Mouse (Mus musculus): ENCODE measurements around the gene Sept3. TPM values are rescaled to one million over a fixed set of nuclear protein-coding genes. Genes with fewer than 3 reads are reported as not detected.

Gene Sept3
- polyA plus RNA-seq, 1 experiment from 2014 or later = 7.1 TPM

DNA sequence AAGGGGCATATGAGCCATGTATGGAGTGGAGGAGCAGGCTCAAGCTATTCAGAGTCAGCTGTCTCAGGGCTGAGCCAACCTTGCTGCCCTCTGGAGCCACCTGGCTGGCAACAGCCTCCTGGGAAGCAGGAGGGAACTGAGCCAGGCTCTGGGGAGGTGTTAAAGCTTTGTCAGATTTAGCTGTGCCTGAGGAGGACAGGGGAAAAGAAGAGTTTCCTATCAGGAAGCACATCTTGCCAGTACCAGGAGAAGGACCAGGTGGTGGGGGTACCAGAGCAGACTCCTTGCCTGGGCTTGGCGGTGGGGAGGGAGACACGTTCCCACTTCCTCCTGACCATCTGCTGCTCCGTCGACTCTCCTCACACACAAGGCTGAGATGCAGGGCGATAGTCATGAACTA lies 2.9 kb downstream of the Sept3 start:
- no peak for DNase-seq (ENCODE audit: low spot score)
- peaks cover 7% of the 10 kb centered on the region; the same call in 1 of the 2 replicates for H3K4me1 ChIP-seq (replicated peaks; ENCODE audit: control insufficient read depth, insufficient read depth, low read length)
- ATAC-seq (replicated peaks; ENCODE audit: low FRiP score) = no peak
- no peaks in the 10 kb centered on the region for H3K9me3 ChIP-seq (ENCODE audit: control insufficient read depth, low read length)
- no peak overlapping the region for H3K4me2 ChIP-seq
- no peak overlapping the region for H3K4me3 ChIP-seq (ENCODE audit: low read depth, low read length)
- peaks cover 43% of the 10 kb centered on the region for H3K27me3 ChIP-seq (replicated peaks; ENCODE audit: control insufficient read depth, insufficient read depth, low read length)
- 44% methylated on average over 5 of the region's 5 CpGs for WGBS
- no peaks in the 10 kb centered on the region for H3K36me3 ChIP-seq (ENCODE audit: control insufficient read depth, insufficient read depth, low read length)
- no peak overlapping the region for H3K27ac ChIP-seq (ENCODE audit: low read depth, low read length)
- no peak overlapping the region for H3K9ac ChIP-seq (ENCODE audit: low read depth, low read length)

GRCm38 (mm10) chr15:82280638-82281037 lies 5.9 kb downstream of the Sept3 start:
- 78% methylated on average over 4 of the region's 4 CpGs for WGBS

DNA sequence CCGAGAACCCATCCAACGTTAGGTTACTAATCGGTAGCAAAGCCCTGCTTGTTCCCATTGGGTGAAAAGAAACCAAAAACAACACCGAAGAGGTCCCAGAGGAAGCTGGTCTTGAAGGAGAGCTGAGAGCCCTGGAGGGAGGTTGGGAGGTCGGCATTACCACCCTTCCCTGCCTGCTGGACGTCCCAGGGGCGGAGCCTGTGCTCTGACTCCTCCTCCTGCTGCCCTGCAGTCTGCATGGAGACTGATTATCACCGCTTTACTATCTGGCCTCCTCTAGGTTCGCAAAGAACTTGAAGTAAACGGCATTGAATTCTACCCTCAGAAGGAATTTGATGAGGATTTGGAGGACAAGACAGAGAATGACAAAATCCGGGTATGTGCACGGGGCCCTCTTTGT lies 11.5 kb downstream of the Sept3 start:
- Histone ChIP-seq H3K4me3 (ENCODE audit: low read depth, low read length) (no peak overlapping the region), H3K4me2 (peak overlapping the region; percentile 41), H3K4me1 (replicated peaks; ENCODE audit: control insufficient read depth, insufficient read depth, low read length) (0 out of 2 replicates have a peak, but pooled peaks cover 4% of the 10 kb centered on the region), H3K9ac (ENCODE audit: low read depth, low read length) (no peak overlapping the region), H3K27ac (ENCODE audit: low read depth, low read length) (no peak overlapping the region), H3K27me3 (replicated peaks; ENCODE audit: control insufficient read depth, insufficient read depth, low read length) (no peaks in the 10 kb centered on the region), H3K36me3 (ENCODE audit: control insufficient read depth, insufficient read depth, low read length) (no peaks in the 10 kb centered on the region), H3K9me3 (ENCODE audit: control insufficient read depth, low read length) (no peaks in the 10 kb centered on the region)
- ATAC-seq (replicated peaks; ENCODE audit: low FRiP score) (peak; percentile 85), DNase-seq (ENCODE audit: low spot score) (no peak)
- 38% methylated on average over 12 of the region's 12 CpGs for WGBS

More at GRCm38 (mm10) chr15:82280638-82281037, 5.9 kb downstream of the Sept3 start:
- no peak for DNase-seq (ENCODE audit: low spot score)
- Histone ChIP-seq H3K9ac (ENCODE audit: low read depth, low read length) (no peak overlapping the region), H3K4me3 (ENCODE audit: low read depth, low read length) (no peak overlapping the region), H3K27me3 (replicated peaks; ENCODE audit: control insufficient read depth, insufficient read depth, low read length) (peaks cover 14% of the 10 kb centered on the region), H3K36me3 (ENCODE audit: control insufficient read depth, insufficient read depth, low read length) (no peaks in the 10 kb centered on the region), H3K27ac (ENCODE audit: low read depth, low read length) (no peak overlapping the region), H3K4me1 (replicated peaks; ENCODE audit: control insufficient read depth, insufficient read depth, low read length) (0 out of 2 replicates have a peak, but pooled peaks cover under 1% of the 10 kb centered on the region), H3K4me2 (no peak overlapping the region), H3K9me3 (ENCODE audit: control insufficient read depth, low read length) (no peaks in the 10 kb centered on the region)
- ATAC-seq (replicated peaks; ENCODE audit: low FRiP score) = no peak

- ATAC-seq (replicated peaks; ENCODE audit: low FRiP score) (no peak), DNase-seq (ENCODE audit: low spot score) (no peak)
- no peaks in the 10 kb centered on the region for H3K27me3 ChIP-seq (replicated peaks; ENCODE audit: control insufficient read depth, insufficient read depth, low read length)
- no peak overlapping the region for H3K9ac ChIP-seq (ENCODE audit: low read depth, low read length)
- no peaks in the 10 kb centered on the region for H3K36me3 ChIP-seq (ENCODE audit: control insufficient read depth, insufficient read depth, low read length)
- no peak overlapping the region for H3K4me2 ChIP-seq
- H3K9me3 ChIP-seq (ENCODE audit: control insufficient read depth, low read length) = no peaks in the 10 kb centered on the region
- H3K4me3 ChIP-seq (ENCODE audit: low read depth, low read length) = no peak overlapping the region
- H3K27ac ChIP-seq (ENCODE audit: low read depth, low read length) = no peak overlapping the region
- peaks cover 10% of the 10 kb centered on the region for H3K4me1 ChIP-seq (replicated peaks; ENCODE audit: control insufficient read depth, insufficient read depth, low read length)
- WGBS = 82% methylated on average over 7 of the region's 7 CpGs
These were observed 15.6 kb downstream of the Sept3 start for GRCm38 (mm10) chr15:82290252-82290651.

- H3K9me3 ChIP-seq (ENCODE audit: control insufficient read depth, low read length) = no peaks in the 10 kb centered on the region
- DNase-seq (ENCODE audit: low spot score) (no peak), ATAC-seq (replicated peaks; ENCODE audit: low FRiP score) (no peak)
- WGBS = 33% methylated on average over 5 of the region's 5 CpGs
- no peak overlapping the region for H3K27ac ChIP-seq (ENCODE audit: low read depth, low read length)
- H3K9ac ChIP-seq (ENCODE audit: low read depth, low read length) = no peak overlapping the region
- H3K36me3 ChIP-seq (ENCODE audit: control insufficient read depth, insufficient read depth, low read length) = no peaks in the 10 kb centered on the region
- H3K27me3 ChIP-seq (replicated peaks; ENCODE audit: control insufficient read depth, insufficient read depth, low read length) = no peaks in the 10 kb centered on the region
- no peak overlapping the region for H3K4me2 ChIP-seq
- no peak overlapping the region for H3K4me3 ChIP-seq (ENCODE audit: low read depth, low read length)
- H3K4me1 ChIP-seq (replicated peaks; ENCODE audit: control insufficient read depth, insufficient read depth, low read length) = peaks cover 6% of the 10 kb centered on the region
These were observed 18.2 kb downstream of the Sept3 start for GRCm38 (mm10) chr15:82292851-82293250.

- Histone ChIP-seq H3K9me3 (ENCODE audit: control insufficient read depth, low read length) (no peaks in the 10 kb centered on the region), H3K9ac (ENCODE audit: low read depth, low read length) (no peak overlapping the region), H3K4me1 (replicated peaks; ENCODE audit: control insufficient read depth, insufficient read depth, low read length) (peaks cover 6% of the 10 kb centered on the region), H3K4me3 (ENCODE audit: low read depth, low read length) (no peak overlapping the region), H3K27ac (ENCODE audit: low read depth, low read length) (no peak overlapping the region), H3K4me2 (no peak overlapping the region; the same call in 1 of the 2 replicates), H3K27me3 (replicated peaks; ENCODE audit: control insufficient read depth, insufficient read depth, low read length) (no peaks in the 10 kb centered on the region), H3K36me3 (ENCODE audit: control insufficient read depth, insufficient read depth, low read length) (no peaks in the 10 kb centered on the region)
- ATAC-seq (replicated peaks; ENCODE audit: low FRiP score) (no peak), DNase-seq (ENCODE audit: low spot score) (no peak)
- 19% methylated on average over 7 of the region's 7 CpGs for WGBS
These were observed 18.6 kb downstream of the Sept3 start for GRCm38 (mm10) chr15:82293271-82293711.

DNA sequence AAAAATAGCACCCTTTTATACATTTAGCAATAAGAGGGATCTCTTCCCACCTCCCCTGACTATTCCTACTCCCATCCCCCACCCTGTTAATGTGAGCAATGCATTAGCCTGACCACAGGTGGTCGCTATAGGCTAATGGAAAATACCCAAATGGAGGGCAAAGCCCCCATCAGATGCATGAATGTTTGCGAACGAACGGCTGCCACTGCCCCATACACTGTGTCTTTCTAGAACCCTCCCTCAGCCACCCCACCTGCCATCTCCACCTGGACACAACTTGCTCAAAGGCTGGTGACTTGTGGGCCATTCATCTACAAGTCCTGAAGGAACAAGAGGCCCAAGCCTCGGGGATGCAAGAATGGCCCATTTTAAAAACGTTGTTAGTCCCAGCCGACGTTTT lies 19.4 kb downstream of the Sept3 start:
- Histone ChIP-seq H3K27me3 (replicated peaks; ENCODE audit: control insufficient read depth, insufficient read depth, low read length) (no peaks in the 10 kb centered on the region), H3K4me1 (replicated peaks; ENCODE audit: control insufficient read depth, insufficient read depth, low read length) (peaks cover 6% of the 10 kb centered on the region), H3K36me3 (ENCODE audit: control insufficient read depth, insufficient read depth, low read length) (no peaks in the 10 kb centered on the region), H3K9me3 (ENCODE audit: control insufficient read depth, low read length) (no peaks in the 10 kb centered on the region), H3K4me2 (no peak overlapping the region), H3K9ac (ENCODE audit: low read depth, low read length) (no peak overlapping the region), H3K27ac (ENCODE audit: low read depth, low read length) (no peak overlapping the region), H3K4me3 (ENCODE audit: low read depth, low read length) (no peak overlapping the region)
- DNase-seq (ENCODE audit: low spot score) = no peak
- ATAC-seq (replicated peaks; ENCODE audit: low FRiP score) = 0 out of 2 replicates have a peak, but pooled peaks have one; percentile 20
- 49% methylated on average over 8 of the region's 8 CpGs for WGBS

- H3K27ac ChIP-seq (ENCODE audit: low read depth, low read length) = no peak within 1 kb of the TSS
- no peaks in the 10 kb centered on the region for H3K36me3 ChIP-seq (ENCODE audit: control insufficient read depth, insufficient read depth, low read length)
- 0 out of 2 replicates have a peak, but pooled peaks cover 2% of the 10 kb centered on the region for H3K27me3 ChIP-seq (replicated peaks; ENCODE audit: control insufficient read depth, insufficient read depth, low read length)
- no peaks in the 10 kb centered on the region for H3K9me3 ChIP-seq (ENCODE audit: control insufficient read depth, low read length)
- H3K4me3 ChIP-seq (ENCODE audit: low read depth, low read length) = no peak within 1 kb of the TSS
- H3K4me2 ChIP-seq = peak within 1 kb of the TSS; percentile 24; the same call in 1 of the 2 replicates
- 48% methylated on average over 39 of the region's 39 CpGs for WGBS
- ATAC-seq (replicated peaks; ENCODE audit: low FRiP score) = peak; percentile 41; the same call in 1 of the 2 replicates
- DNase-seq (ENCODE audit: low spot score) = no peak
- H3K9ac ChIP-seq (ENCODE audit: low read depth, low read length) = no peak within 1 kb of the TSS; the same call in 1 of the 2 replicates
- peaks cover 2% of the 10 kb centered on the region; the same call in 1 of the 2 replicates for H3K4me1 ChIP-seq (replicated peaks; ENCODE audit: control insufficient read depth, insufficient read depth, low read length)
These were observed 24.3 kb downstream of the Sept3 start, which contains the start of gene Wbp2nl for GRCm38 (mm10) chr15:82298764-82299561. Gene Wbp2nl (plus strand): TSS chr15:82298954.
